Mouse (Mus musculus) heart, adult 2 months (tissue): ENCODE data around the gene Ccdc69. TPM values are rescaled to one million over a fixed set of nuclear protein-coding genes. Genes with fewer than 3 reads are reported as not detected.

Experiments
- DNase-seq, 2 experiments: peaks; one replicate each; pipeline ENCODE4 v3.0.0; 2021
- H3K27ac ChIP-seq: fragments of 200-600 bp; 2 replicates; pipeline ENCODE4 v1.8.1; 2022
- H3K27me3 ChIP-seq: fragments of 200-500 bp; 2 replicates; pipeline ENCODE4 v1.6.1; 2012; ENCODE audit warnings: mild to moderate bottlenecking, low read length, inconsistent platforms, mixed read lengths; ENCODE audit not compliant: control insufficient read depth, insufficient read depth
- H3K36me3 ChIP-seq: fragments of 200-500 bp; 2 replicates; pipeline ENCODE4 v1.6.1; 2012; ENCODE audit warnings: low read length, inconsistent platforms; ENCODE audit not compliant: control insufficient read depth, insufficient read depth
- H3K4me1 ChIP-seq: fragments of 200-500 bp; 2 replicates; pipeline ENCODE4 v1.6.1; 2011; ENCODE audit warnings: low read length; ENCODE audit not compliant: control insufficient read depth, insufficient read depth
- H3K4me3 ChIP-seq: fragments of 200-600 bp; 2 replicates; pipeline ENCODE4 v1.8.1; 2022
- H3K79me2 ChIP-seq: fragments of 200-500 bp; replicated peaks from 2 replicates; pipeline ENCODE4 v1.6.1; 2012; ENCODE audit warnings: mild to moderate bottlenecking, inconsistent platforms, low read length, moderate library complexity, mixed read lengths; ENCODE audit not compliant: control insufficient read depth, insufficient read depth
- H3K9ac ChIP-seq: fragments of 200-500 bp; 2 replicates; pipeline ENCODE4 v1.6.1; 2012; ENCODE audit warnings: low read depth, mild to moderate bottlenecking, control low read depth, inconsistent platforms, low read length, mixed read lengths
- CTCF ChIP-seq: fragments of 200-600 bp; IDR thresholded peaks from 2 replicates; pipeline ENCODE4 v1.8.1; 2022; ENCODE audit warnings: antibody characterized with exemption, mild to moderate bottlenecking, moderate library complexity
- EP300 ChIP-seq: fragments of 200-500 bp; IDR thresholded peaks from 2 replicates; pipeline ENCODE4 v1.6.1; 2011; ENCODE audit warnings: low read depth, low read length, control low read depth; ENCODE audit not compliant: insufficient read depth
- POLR2A ChIP-seq: fragments of 200-500 bp; IDR thresholded peaks from 2 replicates; pipeline ENCODE4 v1.6.1; 2011; ENCODE audit warnings: mild to moderate bottlenecking, low read depth, low read length, control low read depth; ENCODE audit not compliant: insufficient read depth
- WGBS: fragments of 180-500 bp; shearing (Covaris S2); methylation state at CpG from one replicate; pipeline ENCODE4 v1.1.7; 2018; 5-methylcytosine and 5-hydroxymethylcytosine counted together
- intact Hi-C: fragments of 180-260 bp; cut with DNase I; formaldehyde crosslinking; loops from one replicate; pipeline ENCODE4 v1.15.1; 2025
- polyA plus RNA-seq: library from polyadenylated mRNA; depleted of rRNA; stranded (reverse); fragments of >200 nt; gene quantifications from 2 replicates; pipeline ENCODE4 v1.2.3, GENCODE M21; 2012
- total RNA-seq, 2 experiments: library from RNA; stranded (reverse); gene quantifications; 2 replicates each; pipeline ENCODE4 v1.2.3; 2021

The Ccdc69 gene
- total and polyA plus RNA-seq, 3 experiments: 6.5 to 9.7 (median 9.2) TPM

DNA sequence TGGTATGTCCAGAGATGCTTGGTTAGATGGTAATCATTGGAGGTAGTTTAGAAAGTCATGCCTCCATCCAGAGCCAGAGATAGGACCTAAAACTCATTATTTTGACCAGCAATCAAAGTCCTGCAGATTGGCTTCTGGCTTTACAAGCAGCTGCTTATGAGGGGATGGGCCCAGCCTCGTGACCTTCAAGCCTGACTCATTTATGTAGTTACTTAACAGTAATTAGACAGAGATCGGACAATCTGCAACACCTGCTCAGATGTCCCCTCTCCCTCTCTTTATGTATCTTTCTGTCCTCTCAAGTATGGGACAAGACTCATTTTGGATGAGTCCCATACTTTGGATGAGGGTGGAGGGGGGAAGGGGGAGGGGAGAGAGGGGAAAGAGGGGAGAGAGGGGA is 12.0 kb upstream of the Ccdc69 start:
- intact Hi-C loops: loop anchor here (5.0 to 10.0 kb wide), 4 partner anchors 67 to 365 kb away; no protein-coding TSS in a partner anchor
- no peak for DNase-seq
- no peaks in the 10 kb centered on the region for H3K79me2 ChIP-seq
- H3K4me3 ChIP-seq: no peak overlapping the region
- H3K9ac ChIP-seq: no peak overlapping the region
- H3K36me3 ChIP-seq: no peaks in the 10 kb centered on the region
- no peak for TF ChIP-seq POLR2A
- TF ChIP-seq EP300: no peak
- TF ChIP-seq CTCF: no peak
- no peaks in the 10 kb centered on the region for H3K27me3 ChIP-seq
- 76% methylated on average over 2 of the region's 2 CpGs for WGBS
- no peak overlapping the region for H3K27ac ChIP-seq
- no peaks in the 10 kb centered on the region; the same call in 1 of the 2 replicates for H3K4me1 ChIP-seq

DNA sequence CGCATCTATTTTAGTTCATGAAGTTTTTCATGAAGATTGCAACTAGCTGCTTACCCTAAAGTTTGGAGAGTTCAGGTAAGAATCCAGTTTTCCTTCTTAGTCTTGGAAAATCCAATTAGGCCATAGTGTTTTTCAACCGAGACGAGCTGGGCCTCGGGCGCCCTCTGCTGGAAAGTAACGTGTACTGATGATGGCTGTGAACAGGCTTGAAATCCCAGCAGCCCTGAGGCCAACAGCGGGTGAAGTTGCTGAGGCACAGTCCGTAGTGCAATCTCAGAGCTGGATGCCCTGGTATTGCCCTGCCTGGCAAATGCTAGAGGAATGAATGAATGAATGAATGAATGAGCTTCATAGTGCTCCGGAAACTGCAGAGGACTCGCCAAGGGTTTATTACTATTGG is 9.1 kb upstream of the Ccdc69 start:
- Histone ChIP-seq H3K9ac (no peak overlapping the region), H3K36me3 (no peaks in the 10 kb centered on the region), H3K4me1 (no peaks in the 10 kb centered on the region; the same call in 1 of the 2 replicates), H3K4me3 (no peak overlapping the region), H3K79me2 (no peaks in the 10 kb centered on the region), H3K27ac (no peak overlapping the region; the same call in 1 of the 2 replicates), H3K27me3 (no peaks in the 10 kb centered on the region)
- TF ChIP-seq CTCF: peak; percentile 98
- no peak for TF ChIP-seq POLR2A
- peak; percentile 89 for TF ChIP-seq EP300
- WGBS: 10% methylated on average over 10 of the region's 10 CpGs
- intact Hi-C loops: loop anchor here (1.0 to 10.0 kb wide), 5 partner anchors 41 to 212 kb away; no protein-coding TSS in a partner anchor
- DNase-seq: peak; percentile 67 to 78

DNA sequence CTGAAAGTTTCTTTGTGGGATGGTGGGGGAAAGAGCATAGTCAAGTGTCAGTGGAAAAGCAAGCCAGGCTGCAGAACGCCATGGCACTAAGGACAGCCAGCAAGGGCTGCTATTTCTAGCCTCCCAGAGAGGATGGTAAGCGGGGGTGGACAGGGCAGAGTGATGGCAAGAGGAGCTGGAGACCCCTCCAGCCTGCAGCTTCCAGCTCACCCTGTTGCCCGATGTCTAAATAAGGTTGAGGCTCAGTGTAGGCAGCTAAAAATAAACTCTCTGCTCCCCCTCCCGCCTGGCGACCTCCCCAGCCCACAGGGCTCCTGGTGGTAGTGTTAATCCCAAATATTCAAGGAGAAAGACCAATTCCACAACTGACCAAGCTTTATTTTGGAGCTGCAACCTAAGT is 7.5 kb upstream of the Ccdc69 start:
- no peaks in the 10 kb centered on the region for H3K36me3 ChIP-seq
- H3K79me2 ChIP-seq: no peaks in the 10 kb centered on the region
- peak overlapping the region; percentile 77 for H3K27ac ChIP-seq
- no peak overlapping the region for H3K4me3 ChIP-seq
- H3K9ac ChIP-seq: no peak overlapping the region
- H3K27me3 ChIP-seq: no peaks in the 10 kb centered on the region
- WGBS: 40% methylated on average over 5 of the region's 5 CpGs
- intact Hi-C loops: loop anchor here (5.0 to 10.0 kb wide), 3 partner anchors 72 to 211 kb away; no protein-coding TSS in a partner anchor
- TF ChIP-seq CTCF: 0 out of 2 replicates have a peak, but pooled peaks have one; percentile 21
- 0 out of 2 replicates have a peak, but pooled peaks have one; percentile 36 for TF ChIP-seq EP300
- no peak for TF ChIP-seq POLR2A
- H3K4me1 ChIP-seq: no peaks in the 10 kb centered on the region; the same call in 1 of the 2 replicates
- peak in 1 of 2 experiments; percentile 58 for DNase-seq

DNA sequence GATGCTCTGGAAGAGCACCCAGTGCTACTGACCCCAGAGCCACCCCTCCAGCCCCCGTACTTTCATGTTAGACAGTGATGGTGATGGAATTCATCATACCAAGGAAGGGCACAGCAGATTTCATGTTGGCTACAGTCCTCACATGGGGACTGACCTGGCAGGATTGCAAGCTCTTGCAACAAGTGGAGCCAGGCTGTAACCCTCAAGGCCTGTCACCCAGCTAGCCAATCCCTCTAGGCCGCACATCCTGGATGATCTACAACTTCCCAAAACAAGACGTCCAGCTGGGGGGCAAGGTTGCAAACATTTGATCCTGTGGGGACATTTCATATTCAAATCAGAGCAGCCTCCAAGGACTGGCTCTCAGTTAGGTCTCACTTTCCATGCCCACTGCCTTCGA is 6.7 kb upstream of the Ccdc69 start:
- H3K27ac ChIP-seq: peak overlapping the region; percentile 77
- H3K9ac ChIP-seq: no peak overlapping the region
- no peaks in the 10 kb centered on the region for H3K36me3 ChIP-seq
- intact Hi-C loops: loop anchor here (5.0 to 10.0 kb wide), 3 partner anchors 73 to 210 kb away; no protein-coding TSS in a partner anchor
- no peak for TF ChIP-seq CTCF
- TF ChIP-seq POLR2A: no peak
- TF ChIP-seq EP300: no peak
- no peak overlapping the region for H3K4me3 ChIP-seq
- H3K27me3 ChIP-seq: no peaks in the 10 kb centered on the region
- no peaks in the 10 kb centered on the region for H3K79me2 ChIP-seq
- DNase-seq: peak in 1 of 2 experiments; percentile 48
- H3K4me1 ChIP-seq: no peaks in the 10 kb centered on the region; the same call in 1 of the 2 replicates
- 49% methylated on average over 4 of the region's 4 CpGs for WGBS

DNA sequence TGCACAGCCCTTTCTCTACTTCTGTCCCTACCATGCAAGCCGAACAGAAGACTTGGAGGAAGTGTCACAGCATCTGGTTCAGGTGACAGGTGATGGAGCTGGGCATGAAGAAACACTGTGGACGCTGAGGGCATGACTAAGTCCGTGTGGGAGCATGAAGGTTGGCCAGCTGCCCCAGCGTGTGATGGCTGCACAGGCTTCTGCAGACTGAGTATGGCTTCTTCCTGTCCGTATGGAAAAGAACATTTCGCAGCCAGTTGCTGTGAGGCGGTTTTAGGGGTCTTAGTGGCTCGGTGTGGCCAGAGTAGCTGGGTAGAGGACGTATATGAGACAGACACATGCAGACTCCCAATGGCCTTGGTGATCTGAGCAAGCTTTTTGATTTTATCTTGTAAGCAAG is 3.3 kb upstream of the Ccdc69 start:
- no peak overlapping the region for H3K4me3 ChIP-seq
- H3K79me2 ChIP-seq: no peaks in the 10 kb centered on the region
- intact Hi-C loops: loop anchor here (10.0 kb wide), 1 partner anchor 206 kb away; no protein-coding TSS in a partner anchor
- H3K9ac ChIP-seq: no peak overlapping the region
- H3K36me3 ChIP-seq: peaks cover 2% of the 10 kb centered on the region; the same call in 1 of the 2 replicates
- WGBS: 90% methylated on average over 9 of the region's 9 CpGs
- DNase-seq: no peak
- TF ChIP-seq EP300 (no peak), CTCF (no peak), POLR2A (no peak)
- no peak overlapping the region for H3K27ac ChIP-seq
- peaks cover 7% of the 10 kb centered on the region for H3K4me1 ChIP-seq
- H3K27me3 ChIP-seq: no peaks in the 10 kb centered on the region

DNA sequence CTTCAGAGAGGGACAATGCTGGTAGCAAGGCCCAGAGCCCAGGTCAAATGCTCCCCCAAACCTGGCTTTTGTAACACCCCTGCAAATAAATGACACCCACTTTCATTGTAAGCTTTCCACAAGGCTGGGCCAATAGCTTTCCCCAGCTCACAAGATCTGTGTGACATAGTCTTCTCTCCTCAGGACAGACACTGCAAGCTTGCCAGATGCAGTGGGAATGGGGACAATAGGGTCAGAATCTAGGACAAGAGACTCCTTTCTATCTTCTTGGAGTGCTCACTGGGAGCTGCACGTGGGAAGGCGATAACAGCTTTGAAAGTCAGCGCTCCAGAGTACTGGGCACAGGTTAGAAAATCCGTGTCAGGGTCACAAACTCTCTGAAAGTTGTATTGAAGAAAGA is 1.2 kb upstream of the Ccdc69 start:
- Histone ChIP-seq H3K79me2 (no peaks in the 10 kb centered on the region), H3K4me1 (peaks cover 10% of the 10 kb centered on the region), H3K27me3 (no peaks in the 10 kb centered on the region), H3K27ac (no peak overlapping the region), H3K36me3 (peaks cover 2% of the 10 kb centered on the region; the same call in 1 of the 2 replicates), H3K4me3 (no peak overlapping the region), H3K9ac (no peak overlapping the region)
- WGBS: 53% methylated on average over 4 of the region's 4 CpGs
- intact Hi-C loops: no loop called here
- DNase-seq: no peak
- TF ChIP-seq EP300 (no peak), CTCF (no peak), POLR2A (no peak)
